Mouse (Mus musculus) liver, embryonic 16.5 days (tissue): Measurements from ENCODE around the gene Cfap77. TPM values are rescaled to one million over a fixed set of nuclear protein-coding genes. Genes with fewer than 3 reads are reported as not detected.
A peak's percentile ranks its signal among the peaks of the same experiment; 100 is the strongest.

ENCODE experiments used
- ATAC-seq: fragments of 200-750 bp; cut with Nextera tagmentation; 2 replicates; pipeline ENCODE4 v1.8.0; 2017; ENCODE audit warnings: low read depth, mild to moderate bottlenecking, moderate number of reproducible peaks, moderate library complexity
- H3K27ac ChIP-seq: fragments of 300-500 bp; sonication (generic); 2 replicates; pipeline ENCODE4 v1.5.1; 2014; ENCODE audit warnings: mild to moderate bottlenecking, low read length
- H3K27me3 ChIP-seq: fragments of 300-500 bp; sonication (generic); 2 replicates; pipeline ENCODE4 v1.6.1; 2014; ENCODE audit warnings: low read depth, low read length, mixed read lengths; ENCODE audit not compliant: control insufficient read depth, insufficient read depth
- H3K36me3 ChIP-seq: fragments of 300-500 bp; sonication (generic); 2 replicates; pipeline ENCODE4 v1.6.1; 2014; ENCODE audit warnings: mild to moderate bottlenecking; ENCODE audit not compliant: control insufficient read depth, insufficient read depth
- H3K4me1 ChIP-seq: fragments of 300-500 bp; sonication (generic); 2 replicates; pipeline ENCODE4 v1.6.1; 2014; ENCODE audit warnings: low read depth, low read length, mixed read lengths; ENCODE audit not compliant: control insufficient read depth
- H3K4me2 ChIP-seq: fragments of 300-500 bp; sonication (generic); 2 replicates; pipeline ENCODE4 v1.6.1; 2014; ENCODE audit warnings: low read depth, low read length, mixed read lengths
- H3K4me3 ChIP-seq: fragments of 300-500 bp; sonication (generic); 2 replicates; pipeline ENCODE4 v1.5.1; 2014; ENCODE audit warnings: low read depth, mild to moderate bottlenecking, low read length
- H3K9ac ChIP-seq: fragments of 300-500 bp; sonication (generic); 2 replicates; pipeline ENCODE4 v1.6.1; 2014; ENCODE audit warnings: low read depth, low read length
- H3K9me3 ChIP-seq: fragments of 300-500 bp; sonication (generic); replicated peaks from 2 replicates; pipeline ENCODE4 v1.6.1; 2016; ENCODE audit warnings: low read length; ENCODE audit not compliant: control insufficient read depth
- WGBS: fragments of 180-500 bp; shearing (Covaris S2); extraction: QIAGEN DNeasy Blood & Tissue Kit; methylation state at CpG from one replicate; pipeline ENCODE4 v1.1.7; 2014; ENCODE audit not compliant: insufficient replicate concordance; 5-methylcytosine and 5-hydroxymethylcytosine counted together
- polyA plus RNA-seq: library from polyadenylated mRNA; unstranded; fragments of >200 nt; fragmentation: Nextera tagmentation; extraction: Ambion mirVana; gene quantifications from 2 replicates; pipeline ENCODE4 v1.2.1, GENCODE M21; 2015

Cfap77 gene
- polyA plus RNA-seq, 1 experiment from 2014 or later, result 0.11 TPM

DNA sequence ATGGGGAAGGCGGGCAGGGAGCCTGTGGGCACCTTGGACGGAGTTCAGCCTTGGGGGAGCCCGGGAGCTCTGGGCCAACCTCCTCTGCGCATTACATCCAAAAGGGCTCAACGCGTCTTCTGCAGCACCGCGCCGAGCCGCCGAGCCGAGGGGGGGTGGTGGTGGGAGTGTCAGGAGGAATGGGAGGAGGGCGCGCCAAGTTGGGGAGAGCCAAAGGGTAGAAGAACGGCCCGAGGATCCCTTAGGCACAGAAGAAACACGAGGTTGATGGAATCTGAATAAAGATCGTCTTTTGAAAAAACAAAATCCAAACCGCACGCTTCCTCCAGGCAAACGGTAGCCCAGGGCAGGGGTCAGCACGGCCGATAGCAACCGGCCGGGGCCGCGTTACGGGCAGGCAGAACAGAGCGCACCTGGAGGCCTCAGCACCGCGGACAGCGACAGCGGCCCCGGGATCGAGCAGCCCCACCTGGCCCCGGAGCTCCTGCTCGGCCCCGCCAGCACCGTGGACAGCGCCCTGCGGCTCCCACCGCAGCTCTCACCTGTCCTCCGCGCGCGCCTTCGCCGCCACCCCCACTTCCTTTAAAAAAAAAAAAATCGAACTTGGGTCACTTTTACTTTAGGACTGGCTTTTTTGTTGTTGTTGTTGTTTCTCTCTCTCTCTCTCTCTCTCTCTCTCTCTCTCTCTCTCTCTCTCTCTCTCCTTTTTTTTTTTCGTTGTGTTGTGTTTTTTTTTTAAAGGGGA lies 138.9 kb downstream of the Cfap77 start:
- H3K4me1 ChIP-seq, result no peaks in the 10 kb centered on the region; the same call in 1 of the 2 replicates
- no peak overlapping the region for H3K4me3 ChIP-seq
- no peaks in the 10 kb centered on the region for H3K36me3 ChIP-seq
- H3K27ac ChIP-seq, result no peak overlapping the region
- peaks cover 94% of the 10 kb centered on the region for H3K27me3 ChIP-seq
- no peak overlapping the region for H3K4me2 ChIP-seq
- 2% methylated on average over 46 of the region's 50 CpGs for WGBS
- no peak overlapping the region for H3K9ac ChIP-seq
- no peaks in the 10 kb centered on the region for H3K9me3 ChIP-seq
- peak; percentile 70 for ATAC-seq

DNA sequence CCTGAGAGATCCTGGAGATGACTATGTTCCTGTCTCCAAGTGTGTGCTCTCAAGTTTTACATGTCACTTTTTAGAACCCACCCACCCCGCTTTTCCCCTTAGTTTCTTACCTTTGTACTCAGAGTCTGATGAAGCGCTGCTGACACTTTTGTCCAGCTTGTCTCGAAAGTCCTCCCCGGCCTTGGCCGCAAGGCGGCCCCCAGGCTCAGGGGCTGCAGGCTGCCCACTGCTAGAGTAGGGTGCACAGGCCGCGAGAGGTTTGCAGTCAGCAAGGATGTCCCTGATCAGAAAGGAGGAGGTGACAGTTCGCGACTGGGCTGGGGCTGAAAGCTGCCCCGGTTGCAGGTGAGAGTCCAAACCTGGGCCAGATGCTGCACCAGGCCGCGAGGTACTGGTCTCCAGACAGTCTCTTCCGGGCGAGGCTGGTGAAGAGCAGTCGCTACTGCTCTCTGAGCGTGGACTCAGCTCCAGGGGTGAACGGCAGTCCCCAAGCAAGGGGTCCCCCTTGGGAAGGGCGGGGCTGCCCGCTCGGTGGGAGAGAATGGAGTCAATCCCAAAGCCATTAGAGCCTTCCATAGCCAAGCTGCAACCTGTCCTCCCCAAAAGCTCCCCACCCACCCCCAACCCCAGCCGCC lies 139.6 kb downstream of the Cfap77 start:
- H3K4me3 ChIP-seq, result no peak overlapping the region
- H3K36me3 ChIP-seq, result no peaks in the 10 kb centered on the region
- ATAC-seq, result no peak
- H3K9ac ChIP-seq, result no peak overlapping the region
- no peaks in the 10 kb centered on the region for H3K9me3 ChIP-seq
- no peaks in the 10 kb centered on the region; the same call in 1 of the 2 replicates for H3K4me1 ChIP-seq
- peaks cover 97% of the 10 kb centered on the region for H3K27me3 ChIP-seq
- H3K4me2 ChIP-seq, result no peak overlapping the region
- no peak overlapping the region for H3K27ac ChIP-seq
- WGBS, result 8% methylated on average over 22 of the region's 22 CpGs

GRCm38 (mm10) chr2:28914121-28914520 lies 140.7 kb downstream of the Cfap77 start:
- peaks cover 99% of the 10 kb centered on the region for H3K27me3 ChIP-seq
- H3K4me1 ChIP-seq, result no peaks in the 10 kb centered on the region; the same call in 1 of the 2 replicates
- no peak overlapping the region for H3K4me3 ChIP-seq
- H3K4me2 ChIP-seq, result no peak overlapping the region
- H3K9ac ChIP-seq, result no peak overlapping the region
- no peak for ATAC-seq
- no peaks in the 10 kb centered on the region for H3K9me3 ChIP-seq
- H3K36me3 ChIP-seq, result no peaks in the 10 kb centered on the region
- no peak overlapping the region for H3K27ac ChIP-seq
- WGBS, result 8% methylated on average over 2 of the region's 2 CpGs

DNA sequence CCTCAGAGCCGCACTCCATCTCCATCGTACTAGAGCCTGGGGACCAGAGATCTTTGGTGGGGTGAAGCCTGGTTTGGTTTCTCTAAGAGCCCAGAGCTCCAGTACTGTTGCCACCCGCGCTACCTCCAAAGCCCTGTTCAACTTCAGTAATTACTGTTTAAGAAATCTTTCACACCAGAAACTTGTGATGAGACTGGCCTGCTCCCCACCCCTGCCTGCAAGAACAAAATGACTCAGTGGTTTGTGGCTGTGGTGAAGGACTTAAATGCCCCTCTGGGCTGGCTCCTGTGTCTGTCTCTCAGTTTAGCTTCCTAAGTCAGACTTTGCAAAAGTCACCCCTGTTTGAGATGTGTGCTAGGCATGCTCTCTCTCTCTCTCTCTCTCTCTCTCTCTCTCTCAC lies 141.9 kb downstream of the Cfap77 start:
- H3K27me3 ChIP-seq, result peaks cover 99% of the 10 kb centered on the region
- H3K9ac ChIP-seq, result no peak overlapping the region
- H3K4me3 ChIP-seq, result no peak overlapping the region
- H3K36me3 ChIP-seq, result no peaks in the 10 kb centered on the region
- H3K4me2 ChIP-seq, result no peak overlapping the region
- H3K4me1 ChIP-seq, result no peaks in the 10 kb centered on the region; the same call in 1 of the 2 replicates
- WGBS, result 7% methylated on average over 4 of the region's 4 CpGs
- H3K9me3 ChIP-seq, result no peaks in the 10 kb centered on the region
- no peak overlapping the region for H3K27ac ChIP-seq
- no peak for ATAC-seq

DNA sequence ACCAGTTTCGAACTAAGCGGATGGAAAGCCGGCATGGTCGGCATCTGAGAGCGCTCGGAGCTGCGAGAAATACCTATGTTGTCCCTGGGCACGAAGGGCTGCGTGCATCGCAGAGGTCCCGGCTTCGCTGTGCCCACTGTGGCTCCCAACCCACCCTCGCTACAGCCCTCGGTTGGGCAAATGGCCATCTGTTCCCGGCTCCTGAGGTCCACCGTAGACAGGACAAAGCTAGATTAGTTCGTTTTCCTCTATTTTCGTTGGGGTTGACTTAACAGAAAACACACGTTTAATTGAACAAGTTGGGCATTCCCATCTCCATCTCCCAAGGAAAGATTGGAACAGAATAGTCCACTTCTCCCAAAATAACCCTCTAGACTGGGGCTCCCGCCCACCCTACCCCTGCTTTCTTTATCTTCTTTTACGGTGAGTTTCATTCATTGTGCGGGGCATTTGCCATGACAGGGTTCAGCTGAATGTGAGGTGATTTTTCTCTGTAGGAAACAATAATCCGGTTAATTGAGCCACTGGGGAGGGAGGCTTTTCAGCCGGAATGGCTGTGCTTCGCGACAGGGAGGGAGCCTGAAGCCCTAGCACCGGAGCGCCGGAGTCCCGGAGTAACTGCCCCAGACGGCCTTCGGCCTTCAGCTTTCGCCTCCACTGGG lies 142.7 kb downstream of the Cfap77 start:
- no peak for ATAC-seq
- WGBS, result 3% methylated on average over 33 of the region's 33 CpGs
- no peak overlapping the region for H3K27ac ChIP-seq
- no peaks in the 10 kb centered on the region for H3K36me3 ChIP-seq
- H3K9ac ChIP-seq, result no peak overlapping the region
- no peak overlapping the region for H3K4me3 ChIP-seq
- H3K9me3 ChIP-seq, result no peaks in the 10 kb centered on the region
- no peaks in the 10 kb centered on the region for H3K4me1 ChIP-seq
- no peak overlapping the region for H3K4me2 ChIP-seq
- H3K27me3 ChIP-seq, result peaks cover 95% of the 10 kb centered on the region

DNA sequence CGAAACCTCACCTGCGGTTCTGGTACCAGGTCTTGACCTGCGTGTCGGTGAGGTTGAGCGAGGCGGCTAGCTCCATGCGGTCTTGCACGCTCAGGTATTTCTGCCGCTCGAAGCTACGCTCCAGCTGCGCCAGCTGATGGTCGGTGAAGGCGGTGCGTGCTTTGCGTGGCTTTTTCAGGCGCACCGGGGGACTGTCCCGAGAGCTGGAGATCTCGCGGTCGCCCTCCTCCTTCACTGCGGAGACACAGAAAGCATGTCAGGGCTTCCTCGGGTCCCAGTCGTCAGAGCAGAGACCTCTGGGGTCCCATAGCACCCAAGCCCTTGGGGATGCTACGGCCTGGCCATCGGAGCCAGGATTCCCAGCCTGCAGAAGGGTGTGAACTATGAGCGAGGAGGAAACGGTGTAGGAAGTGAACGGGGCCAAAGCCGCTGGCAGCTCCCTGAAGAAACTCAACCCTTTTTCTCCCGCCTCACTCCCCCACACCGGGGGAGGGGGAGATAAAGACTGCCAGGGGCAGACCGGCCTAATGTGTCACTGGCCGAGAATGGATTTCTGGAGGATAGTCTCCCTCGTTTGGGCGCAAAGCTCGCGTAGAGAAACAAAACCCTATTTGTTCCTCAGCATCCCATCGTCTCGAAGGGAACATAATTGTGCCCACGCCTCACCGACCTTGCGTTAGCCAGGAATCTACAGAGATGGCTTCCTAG lies 143.4 kb downstream of the Cfap77 start:
- no peak overlapping the region for H3K4me2 ChIP-seq
- 2% methylated on average over 44 of the region's 44 CpGs for WGBS
- H3K4me3 ChIP-seq, result no peak overlapping the region
- no peaks in the 10 kb centered on the region for H3K4me1 ChIP-seq
- H3K27ac ChIP-seq, result no peak overlapping the region
- no peaks in the 10 kb centered on the region for H3K36me3 ChIP-seq
- no peaks in the 10 kb centered on the region for H3K9me3 ChIP-seq
- H3K27me3 ChIP-seq, result peaks cover 88% of the 10 kb centered on the region
- ATAC-seq, result no peak
- no peak overlapping the region for H3K9ac ChIP-seq

DNA sequence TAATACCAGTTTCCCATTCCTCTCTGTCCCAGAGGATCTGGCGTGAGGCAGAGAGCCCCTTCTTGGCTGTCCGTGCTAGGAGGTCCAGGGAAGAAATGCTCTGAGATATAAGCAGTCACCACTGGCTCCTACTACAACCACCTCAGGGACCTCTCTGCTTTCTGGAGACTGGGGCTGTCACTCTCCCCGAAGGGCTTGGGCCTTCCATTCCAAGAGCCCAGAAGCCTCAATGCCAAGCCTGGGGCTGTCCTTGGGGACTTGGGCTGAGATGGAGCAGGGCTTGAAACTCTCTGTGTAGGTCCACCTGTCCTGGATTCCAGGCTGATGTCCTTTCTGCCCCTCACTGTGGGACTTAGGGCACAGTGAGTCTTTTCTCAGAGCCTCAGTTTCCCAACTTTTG lies 144.0 kb downstream of the Cfap77 start:
- H3K4me3 ChIP-seq, result no peak overlapping the region
- H3K36me3 ChIP-seq, result no peaks in the 10 kb centered on the region
- H3K9ac ChIP-seq, result no peak overlapping the region
- no peak for ATAC-seq
- no peaks in the 10 kb centered on the region for H3K9me3 ChIP-seq
- peaks cover 82% of the 10 kb centered on the region for H3K27me3 ChIP-seq
- WGBS, result 8% methylated on average over 3 of the region's 3 CpGs
- no peaks in the 10 kb centered on the region for H3K4me1 ChIP-seq
- H3K27ac ChIP-seq, result no peak overlapping the region
- no peak overlapping the region for H3K4me2 ChIP-seq

- no peak overlapping the region for H3K27ac ChIP-seq
- H3K4me3 ChIP-seq, result no peak overlapping the region
- 8% methylated on average over 25 of the region's 25 CpGs for WGBS
- ATAC-seq, result no peak
- no peaks in the 10 kb centered on the region for H3K9me3 ChIP-seq
- no peak overlapping the region for H3K9ac ChIP-seq
- no peaks in the 10 kb centered on the region for H3K4me1 ChIP-seq
- H3K36me3 ChIP-seq, result no peaks in the 10 kb centered on the region
- H3K27me3 ChIP-seq, result peaks cover 74% of the 10 kb centered on the region
- H3K4me2 ChIP-seq, result no peak overlapping the region
Observed at GRCm38 (mm10) chr2:28909818-28910710, 144.8 kb downstream of the Cfap77 start.
